Mouse (Mus musculus): ENCODE results near the gene Nol7.

DNA sequence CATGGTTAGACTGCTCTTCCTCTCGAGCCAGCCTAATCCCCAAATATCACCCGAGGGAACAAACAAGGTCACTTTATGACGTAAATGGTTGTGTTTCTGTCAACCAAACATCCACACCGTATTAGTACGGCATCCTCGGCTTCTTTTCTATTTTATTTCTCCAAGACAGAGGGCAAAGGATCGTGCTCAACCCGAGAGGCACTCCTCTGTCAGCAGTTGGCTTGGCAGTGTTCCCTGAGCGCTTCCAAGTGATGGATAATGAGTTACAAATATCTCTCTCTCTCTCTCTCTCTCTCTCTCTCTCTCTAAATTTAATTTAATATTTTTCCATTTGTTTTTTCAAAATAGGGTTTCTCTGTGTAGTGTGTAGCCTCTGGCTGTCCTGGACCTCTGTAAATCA lies 35.8 kb upstream of the Nol7 start:
- no peak for TF ChIP-seq CTCF (IDR thresholded peaks at IDR 0.05; ENCODE audit: borderline replicate concordance, control insufficient read depth, extremely low read depth, insufficient read depth, low read length, poor library complexity)
- no peak for TF ChIP-seq POLR2A (IDR thresholded peaks at IDR 0.05; ENCODE audit: control insufficient read depth, extremely low read depth, insufficient read depth, low read length, poor library complexity)

Measured in thymus, adult 2 months (tissue).